Mouse (Mus musculus) brain, embryonic 14.5 days (tissue): Measurements from ENCODE around the gene Arid3b. TPM values are rescaled to one million over a fixed set of nuclear protein-coding genes. Genes with fewer than 3 reads are reported as not detected.

ENCODE experiments used
- DNase-seq: peaks from one replicate; pipeline ENCODE4 v3.0.0-alpha.2; 2011; ENCODE audit warnings: low read depth
- CTCF ChIP-seq: fragments of 200-500 bp; IDR thresholded peaks from 2 replicates; pipeline ENCODE4 v1.5.1; 2012; ENCODE audit warnings: inconsistent platforms, mild to moderate bottlenecking, moderate library complexity, borderline replicate concordance; ENCODE audit not compliant: insufficient read depth, insufficient read length; ENCODE audit errors: extremely low read depth
- POLR2A ChIP-seq: fragments of 200-500 bp; IDR thresholded peaks from 2 replicates; pipeline ENCODE4 v1.6.1; 2012; ENCODE audit warnings: mild to moderate bottlenecking, inconsistent platforms, borderline replicate concordance; ENCODE audit not compliant: poor library complexity, insufficient read depth, insufficient read length, severe bottlenecking; ENCODE audit errors: extremely low read depth
- polyA plus RNA-seq: library from polyadenylated mRNA; depleted of rRNA; stranded (reverse); fragments of >200 nt; gene quantifications from 2 replicates; pipeline ENCODE4 v1.2.3, GENCODE M21; 2012

The Arid3b gene
- polyA plus RNA-seq, 1 experiment: 15.4 TPM

DNA sequence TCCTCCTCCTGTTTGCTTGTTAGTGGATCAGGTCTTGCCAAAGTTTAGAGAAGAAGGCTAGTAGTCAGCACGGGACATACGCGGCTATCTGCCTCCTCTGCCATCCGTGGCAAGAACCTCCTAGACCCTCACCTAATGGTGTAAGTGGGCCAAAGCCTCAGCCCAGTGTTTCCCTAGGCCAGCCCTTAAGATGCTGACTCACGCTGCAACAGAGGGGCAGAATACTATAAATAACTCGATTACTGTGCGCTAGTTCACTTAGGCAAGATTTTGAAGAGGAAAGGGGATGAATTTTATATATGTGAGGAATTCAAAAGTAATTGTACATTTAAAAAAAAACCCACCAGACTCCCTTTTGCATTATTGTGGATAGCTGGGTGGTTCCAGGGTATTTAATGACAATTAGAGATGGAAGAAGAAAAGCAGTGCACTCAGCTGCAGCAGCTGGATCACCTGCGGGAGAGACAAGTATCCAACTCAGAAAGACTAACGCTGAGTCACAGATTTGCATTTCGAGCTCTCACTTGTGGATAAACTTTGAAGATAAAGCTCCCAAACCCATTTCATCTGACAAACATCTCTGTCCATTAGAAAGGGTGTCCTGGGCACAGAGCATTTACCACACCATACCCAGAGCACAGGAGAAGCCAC lies 31.4 kb downstream of the Arid3b start:
- no peak for DNase-seq
- TF ChIP-seq POLR2A (no peak), CTCF (no peak)

DNA sequence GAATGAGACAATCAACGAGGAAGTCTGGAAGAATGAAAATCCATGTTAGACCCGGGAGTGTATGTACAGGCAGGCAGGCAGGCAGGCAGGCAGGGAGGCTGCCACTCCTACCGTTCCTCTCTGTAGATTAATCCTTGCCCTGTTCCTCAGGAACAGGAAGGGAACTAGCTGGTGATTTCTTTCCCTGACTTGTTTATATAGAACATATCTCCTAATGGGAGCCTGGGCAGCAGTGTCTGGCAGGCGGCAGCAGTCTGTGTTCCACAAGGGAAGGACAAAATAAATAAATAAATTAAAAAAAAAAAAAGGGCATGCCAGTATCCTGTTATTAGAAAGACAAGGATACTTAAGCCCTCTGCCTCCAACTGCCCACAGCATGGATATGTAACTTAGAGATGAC lies 32.8 kb downstream of the Arid3b start:
- TF ChIP-seq CTCF: no peak
- TF ChIP-seq POLR2A: no peak
- no peak for DNase-seq

DNA sequence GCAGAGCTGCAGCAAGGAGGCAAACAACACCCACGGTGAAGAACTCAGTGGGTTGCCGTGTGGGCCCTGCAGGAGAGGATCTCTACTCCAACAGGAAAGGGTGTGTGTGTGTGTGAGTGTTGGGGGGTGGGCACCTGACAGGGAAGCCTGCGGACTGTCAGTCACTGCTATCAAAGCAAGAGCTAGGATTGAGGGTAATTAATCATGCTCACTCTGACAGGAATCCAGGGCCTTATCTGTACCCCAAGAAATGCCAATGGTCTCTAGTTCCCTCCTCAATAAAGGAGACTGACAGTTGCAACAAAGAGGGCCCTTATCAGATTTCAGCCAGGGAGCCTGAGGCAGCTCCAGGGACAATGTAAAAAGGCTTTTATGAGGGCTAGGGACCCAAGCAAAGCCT lies 33.5 kb downstream of the Arid3b start:
- no peak for DNase-seq
- no peak for TF ChIP-seq POLR2A
- TF ChIP-seq CTCF: no peak

DNA sequence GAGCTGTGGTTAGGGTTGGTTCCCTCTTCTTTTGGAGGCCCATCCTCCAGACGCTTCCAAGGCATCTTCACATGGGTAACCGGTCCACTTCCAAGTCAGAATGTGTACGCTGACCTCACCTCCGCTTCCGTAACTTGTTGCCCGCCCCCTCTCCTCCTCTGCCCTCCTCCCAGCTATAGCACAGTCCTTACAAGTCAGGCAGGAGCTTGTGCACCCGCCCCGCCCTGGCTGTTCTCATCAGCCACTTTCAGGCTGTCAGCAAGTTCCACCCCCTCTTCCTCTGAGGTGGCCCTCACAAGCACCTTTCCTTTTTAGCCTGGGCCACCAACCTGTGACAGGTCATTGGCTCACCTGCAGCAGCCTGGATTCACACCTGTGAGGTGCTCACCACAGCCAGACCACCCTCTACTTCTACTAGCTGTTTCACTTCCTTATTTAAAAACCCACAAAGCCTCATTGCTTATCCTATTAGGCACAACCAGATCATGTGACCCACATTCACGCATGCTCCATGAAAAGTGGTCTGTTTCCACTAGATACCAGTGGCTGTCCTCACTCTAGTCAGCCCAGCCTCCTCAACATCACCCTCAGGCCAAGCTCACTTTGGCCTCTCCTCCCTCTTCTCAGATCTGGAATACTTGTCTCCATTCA lies 36.1 kb downstream of the Arid3b start:
- no peak for DNase-seq
- TF ChIP-seq CTCF: no peak
- TF ChIP-seq POLR2A: no peak

DNA sequence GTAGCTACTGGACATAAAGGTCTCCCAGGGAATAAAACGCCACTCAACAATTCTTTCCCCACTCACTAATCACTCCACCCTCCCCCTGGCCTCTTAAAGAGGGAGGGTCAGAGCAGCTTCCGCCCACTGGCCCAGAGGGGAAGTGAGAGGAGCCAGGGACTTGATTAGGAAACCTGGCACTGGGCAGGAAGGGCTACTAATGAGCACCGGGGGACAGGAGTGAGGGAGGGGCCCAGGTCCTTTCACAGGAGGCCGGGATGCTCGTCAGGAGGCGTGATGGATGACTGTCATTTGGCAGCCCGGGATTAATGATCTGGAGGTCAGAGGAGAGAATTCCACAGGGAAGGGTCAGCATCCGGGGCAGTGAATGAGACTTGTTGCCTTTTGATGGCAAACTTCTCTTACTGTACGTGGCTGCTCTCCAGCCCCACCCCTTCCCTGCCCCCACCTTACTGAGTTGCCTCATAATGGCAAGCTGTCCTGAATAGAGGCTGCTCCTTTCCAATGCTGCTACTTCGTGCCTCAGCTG lies 37.8 kb downstream of the Arid3b start:
- DNase-seq: peak; percentile 68
- TF ChIP-seq CTCF (no peak), POLR2A (no peak)

DNA sequence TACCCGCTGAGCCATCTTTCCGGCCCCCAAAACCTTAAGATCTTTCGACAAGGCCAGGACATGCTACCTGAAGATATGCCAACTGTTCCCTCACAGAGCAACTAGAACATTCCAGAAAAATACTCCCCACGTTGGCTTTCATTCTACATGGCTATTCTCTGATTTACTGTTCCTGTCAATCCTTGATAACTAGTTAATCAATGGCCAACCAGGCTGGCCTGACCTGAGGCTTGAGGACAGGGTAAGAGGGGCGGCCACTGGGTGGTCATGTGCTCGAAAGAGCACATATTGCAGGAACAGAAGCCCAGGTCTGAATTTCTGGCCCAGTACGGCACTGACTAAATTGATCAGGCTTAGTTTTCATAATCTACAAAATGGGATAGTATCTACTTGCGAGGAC lies 39.1 kb downstream of the Arid3b start:
- TF ChIP-seq POLR2A (no peak), CTCF (no peak)
- no peak for DNase-seq

DNA sequence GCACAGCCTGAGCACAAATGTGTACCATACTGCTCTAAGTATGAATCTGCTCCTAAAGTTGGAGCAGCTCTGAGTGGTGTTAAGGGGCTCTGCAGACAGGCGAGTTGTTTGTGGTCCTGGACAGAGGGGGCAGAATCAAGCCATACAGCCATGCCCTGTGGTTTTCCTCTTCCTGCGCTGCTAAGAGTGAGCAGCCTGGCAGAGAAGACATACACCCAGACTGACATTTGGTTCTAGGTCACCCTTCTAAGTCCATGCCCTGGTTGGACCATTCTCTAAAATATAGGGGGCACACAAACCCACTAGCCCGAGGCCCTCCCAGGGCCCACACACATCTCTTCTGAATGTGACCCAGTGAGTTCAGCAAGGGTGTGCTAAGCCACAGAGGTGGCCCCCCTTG lies 46.9 kb downstream of the Arid3b start:
- no peak for DNase-seq
- no peak for TF ChIP-seq POLR2A

DNA sequence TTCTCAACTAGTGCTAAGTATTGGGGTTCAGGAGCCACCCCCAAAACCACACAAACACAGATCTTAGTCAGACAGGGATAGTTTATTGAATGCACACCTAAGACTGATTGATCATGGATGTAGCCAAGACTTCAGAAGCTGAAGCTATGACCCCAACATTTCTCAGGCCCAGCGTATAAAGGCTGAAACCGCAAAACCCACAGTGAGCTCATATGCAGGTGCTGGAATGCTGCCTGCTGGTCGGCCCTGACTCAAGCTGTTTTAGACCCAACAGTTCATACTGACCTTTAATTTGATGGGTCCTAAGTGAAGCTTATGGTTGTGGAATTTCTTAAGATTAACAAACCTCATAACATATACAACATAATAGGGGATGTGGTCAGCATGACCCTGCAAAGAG lies 53.9 kb downstream of the Arid3b start:
- TF ChIP-seq CTCF: no peak
- TF ChIP-seq POLR2A: no peak
- no peak for DNase-seq

DNA sequence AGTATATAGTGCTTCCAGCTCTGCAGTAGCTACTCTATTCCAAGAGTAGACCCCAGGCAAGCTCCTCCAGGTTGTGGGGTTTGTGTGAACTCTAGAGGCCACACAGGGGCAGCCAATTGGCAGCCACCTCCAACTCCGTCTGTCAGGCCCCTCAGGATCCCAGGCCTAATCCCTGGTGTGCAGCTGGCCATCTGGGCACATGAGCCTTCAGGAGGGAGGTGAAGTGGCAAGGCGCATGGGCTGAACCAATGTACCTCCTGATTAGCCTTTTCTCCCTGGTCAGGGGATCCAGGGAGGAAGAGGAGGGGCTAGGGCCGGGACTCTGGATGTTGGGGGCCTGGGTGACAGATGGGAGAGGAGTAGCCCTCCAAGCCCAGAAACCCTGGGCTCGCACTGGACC lies 60.9 kb downstream of the Arid3b start:
- DNase-seq: peak; percentile 22
- TF ChIP-seq POLR2A (no peak), CTCF (no peak)

DNA sequence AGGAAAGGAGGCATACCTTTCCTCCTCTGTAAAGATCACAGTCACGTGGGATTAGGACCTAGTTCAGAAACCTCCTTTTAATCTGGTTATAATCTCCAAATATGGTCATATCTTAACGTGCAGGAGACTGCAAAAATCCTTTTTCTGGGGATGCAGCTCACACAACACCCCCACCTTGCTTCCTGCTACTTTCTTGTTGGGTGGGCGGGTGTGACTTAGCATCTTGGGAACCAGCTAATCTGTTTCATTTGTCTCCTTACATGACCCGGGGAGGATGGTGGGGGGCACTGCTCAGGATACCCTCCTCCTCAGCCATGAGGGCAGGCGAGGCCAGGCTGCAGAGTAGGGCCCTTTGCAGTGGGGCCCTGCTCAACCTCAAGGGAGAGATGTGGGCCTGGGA lies 61.6 kb downstream of the Arid3b start:
- no peak for DNase-seq
- TF ChIP-seq CTCF (no peak), POLR2A (no peak)

DNA sequence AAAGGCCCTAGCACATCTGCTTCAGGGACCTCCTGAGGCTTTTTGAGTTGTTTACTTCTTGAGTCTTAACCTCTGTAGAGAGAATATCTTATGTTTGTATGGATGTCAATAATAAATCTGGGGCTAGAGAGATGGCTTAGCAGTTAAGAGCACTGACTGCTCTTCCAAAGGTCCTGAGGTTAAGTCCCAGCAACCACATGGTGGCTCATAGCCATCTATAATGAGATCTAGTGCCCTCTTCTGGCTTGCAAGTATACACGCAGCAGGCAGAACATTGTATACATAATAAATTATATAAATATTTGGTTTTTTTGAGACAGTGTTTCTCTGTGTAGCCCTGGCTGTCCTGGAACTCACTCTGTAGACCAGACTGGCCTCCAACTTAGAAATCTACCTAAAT lies 62.4 kb downstream of the Arid3b start:
- no peak for TF ChIP-seq CTCF
- peak; percentile 23 for DNase-seq

DNA sequence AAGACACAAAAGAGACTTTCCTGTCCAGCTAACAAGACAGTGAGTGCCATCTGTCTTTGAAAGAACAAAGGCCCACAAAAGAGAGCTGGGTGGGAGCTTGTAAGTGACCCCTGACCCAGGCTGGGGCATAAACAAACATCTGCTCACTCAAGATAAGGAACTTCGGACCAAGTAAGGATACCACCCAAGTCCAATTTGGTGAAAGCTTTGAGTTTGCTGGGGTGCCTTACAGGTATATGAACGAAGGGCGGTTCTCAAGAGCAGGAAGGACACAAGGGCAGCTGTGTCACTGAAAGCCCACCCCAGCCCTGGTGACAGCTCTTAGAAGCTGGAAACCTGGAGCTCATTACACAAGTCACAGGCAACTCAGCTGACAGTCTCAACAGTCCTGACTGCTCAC lies 62.8 kb downstream of the Arid3b start:
- no peak for TF ChIP-seq POLR2A
- TF ChIP-seq CTCF: no peak
- no peak for DNase-seq
